Mouse (Mus musculus) neural tube, embryonic 14.5 days (tissue): ENCODE data around the gene Gpr132. TPM values are rescaled to one million over a fixed set of nuclear protein-coding genes. Genes with fewer than 3 reads are reported as not detected.

Experiments
- polyA plus RNA-seq: library from polyadenylated mRNA; unstranded; fragments of >200 nt; fragmentation: Nextera tagmentation; extraction: Ambion mirVana; gene quantifications from 2 replicates; pipeline ENCODE4 v1.2.1, GENCODE M21; 2014

Gpr132 gene
- polyA plus RNA-seq, 1 experiment from 2014 or later = not detected

Other genes with a start within 250 kb of the Gpr132 start
- 2.7 and 3.4 TPM in 2 replicates for gene Adssl1, start 248.2 kb downstream of the Gpr132 start, polyA plus RNA-seq
- 44.7 and 46.8 TPM in 2 replicates for gene Siva1, start 223.5 kb downstream of the Gpr132 start, polyA plus RNA-seq
- 57.9 and 59.2 TPM in 2 replicates for gene Akt1, start 193.3 kb downstream of the Gpr132 start, polyA plus RNA-seq
- 1.3 and 3.5 TPM in 2 replicates for gene Zbtb42, start 189.4 kb downstream of the Gpr132 start, polyA plus RNA-seq
- gene Cep170b, start 147.8 kb downstream of the Gpr132 start, polyA plus RNA-seq = 33.2 and 36.1 TPM in 2 replicates
- gene Pld4, start 107.6 kb downstream of the Gpr132 start, polyA plus RNA-seq = 4.5 and 6.9 TPM in 2 replicates
- 3.1 and 4.9 TPM in 2 replicates for gene Ahnak2, start 65.6 kb downstream of the Gpr132 start, polyA plus RNA-seq
- 17.5 and 17.8 TPM in 2 replicates for gene Clba1, start 59.3 kb downstream of the Gpr132 start, polyA plus RNA-seq
- 33.6 and 37.5 TPM in 2 replicates for gene Cdca4, start 38.8 kb downstream of the Gpr132 start, polyA plus RNA-seq
- 14.0 and 17.2 TPM in 2 replicates for gene Jag2, start 61.5 kb upstream of the Gpr132 start, polyA plus RNA-seq
- gene Nudt14, start 73.9 kb upstream of the Gpr132 start, polyA plus RNA-seq = 57.1 and 64.1 TPM in 2 replicates
- 48.1 and 55.5 TPM in 2 replicates for gene Btbd6, start 108.3 kb upstream of the Gpr132 start, polyA plus RNA-seq
- 52.1 and 53.8 TPM in 2 replicates for gene Brf1, start 132.5 kb upstream of the Gpr132 start, polyA plus RNA-seq
- 23.0 and 29.4 TPM in 2 replicates for gene Pacs2, start 146.3 kb upstream of the Gpr132 start, polyA plus RNA-seq
- 0.21 and 0.36 TPM in 2 replicates for gene Tex22, start 206.3 kb upstream of the Gpr132 start, polyA plus RNA-seq
- gene Mta1, start 230.1 kb upstream of the Gpr132 start, polyA plus RNA-seq = 19.2 and 19.6 TPM in 2 replicates